Mouse (Mus musculus): Measurements from ENCODE around the gene Dnaja3.

GRCm38 (mm10) chr16:4633661-4634060 lies 6.1 kb upstream of the Dnaja3 start:
- TF ChIP-seq CTCF (IDR thresholded peaks at IDR 0.05; ENCODE audit: low read depth, low read length) (no peak), GATA1 (IDR thresholded peaks at IDR 0.05; ENCODE audit: borderline replicate concordance, low read length) (no peak), GATA2 (IDR thresholded peaks at IDR 0.05; ENCODE audit: borderline replicate concordance, low read depth, low read length) (no peak)

All from G1E (cell line).